Mouse (Mus musculus) limb, embryonic 11.5 days (tissue): ENCODE measurements around the gene E130208F15Rik. TPM values are rescaled to one million over a fixed set of nuclear protein-coding genes. Genes with fewer than 3 reads are reported as not detected.

Experiments
- ATAC-seq: fragments of 200-750 bp; cut with Nextera tagmentation; 2 replicates; pipeline ENCODE4 v1.8.0; 2017; ENCODE audit warnings: low read depth; ENCODE audit not compliant: insufficient number of reproducible peaks, low FRiP score, low TSS enrichment
- DNase-seq: peaks from one replicate; pipeline ENCODE4 v3.0.0-alpha.2; 2015; ENCODE audit warnings: low spot score
- H3K27ac ChIP-seq: fragments of 300-500 bp; sonication (generic); replicated peaks from 2 replicates; pipeline ENCODE4 v1.5.1; 2014; ENCODE audit warnings: low read depth, mild to moderate bottlenecking, low read length
- H3K27me3 ChIP-seq: fragments of 300-500 bp; sonication (generic); 2 replicates; pipeline ENCODE4 v1.6.1; 2014; ENCODE audit warnings: mild to moderate bottlenecking, low read length, mixed read lengths; ENCODE audit not compliant: control insufficient read depth, insufficient read depth
- H3K36me3 ChIP-seq: fragments of 300-500 bp; sonication (generic); 2 replicates; pipeline ENCODE4 v1.6.1; 2014; ENCODE audit warnings: mild to moderate bottlenecking, low read length, moderate library complexity, mixed read lengths; ENCODE audit not compliant: control insufficient read depth, insufficient read depth
- H3K4me1 ChIP-seq: fragments of 300-500 bp; sonication (generic); 2 replicates; pipeline ENCODE4 v1.6.1; 2014; ENCODE audit warnings: low read length, mixed read lengths; ENCODE audit not compliant: control insufficient read depth, insufficient read depth
- H3K4me2 ChIP-seq: fragments of 300-500 bp; sonication (generic); 2 replicates; pipeline ENCODE4 v1.6.1; 2014; ENCODE audit warnings: low read depth, mild to moderate bottlenecking, moderate library complexity; ENCODE audit not compliant: severe bottlenecking
- H3K4me3 ChIP-seq: fragments of 300-500 bp; sonication (generic); 2 replicates; pipeline ENCODE4 v1.5.1; 2014; ENCODE audit warnings: low read depth, low read length
- H3K9ac ChIP-seq: fragments of 300-500 bp; sonication (generic); 2 replicates; pipeline ENCODE4 v1.6.1; 2014; ENCODE audit warnings: mild to moderate bottlenecking, low read length
- H3K9me3 ChIP-seq: fragments of 300-500 bp; sonication (generic); 2 replicates; pipeline ENCODE4 v1.6.1; 2016; ENCODE audit warnings: low read length; ENCODE audit not compliant: control insufficient read depth
- WGBS: fragments of 180-500 bp; shearing (Covaris S2); extraction: QIAGEN DNeasy Blood & Tissue Kit; methylation state at CpG from one replicate; pipeline ENCODE4 v1.1.7; 2014; 5-methylcytosine and 5-hydroxymethylcytosine counted together
- polyA plus RNA-seq: library from polyadenylated mRNA; unstranded; fragments of >200 nt; fragmentation: Nextera tagmentation; extraction: Ambion mirVana; gene quantifications from 2 replicates; pipeline ENCODE4 v1.2.1, GENCODE M21; 2014

E130208F15Rik gene
- polyA plus RNA-seq, result not detected in 2 replicates

DNA sequence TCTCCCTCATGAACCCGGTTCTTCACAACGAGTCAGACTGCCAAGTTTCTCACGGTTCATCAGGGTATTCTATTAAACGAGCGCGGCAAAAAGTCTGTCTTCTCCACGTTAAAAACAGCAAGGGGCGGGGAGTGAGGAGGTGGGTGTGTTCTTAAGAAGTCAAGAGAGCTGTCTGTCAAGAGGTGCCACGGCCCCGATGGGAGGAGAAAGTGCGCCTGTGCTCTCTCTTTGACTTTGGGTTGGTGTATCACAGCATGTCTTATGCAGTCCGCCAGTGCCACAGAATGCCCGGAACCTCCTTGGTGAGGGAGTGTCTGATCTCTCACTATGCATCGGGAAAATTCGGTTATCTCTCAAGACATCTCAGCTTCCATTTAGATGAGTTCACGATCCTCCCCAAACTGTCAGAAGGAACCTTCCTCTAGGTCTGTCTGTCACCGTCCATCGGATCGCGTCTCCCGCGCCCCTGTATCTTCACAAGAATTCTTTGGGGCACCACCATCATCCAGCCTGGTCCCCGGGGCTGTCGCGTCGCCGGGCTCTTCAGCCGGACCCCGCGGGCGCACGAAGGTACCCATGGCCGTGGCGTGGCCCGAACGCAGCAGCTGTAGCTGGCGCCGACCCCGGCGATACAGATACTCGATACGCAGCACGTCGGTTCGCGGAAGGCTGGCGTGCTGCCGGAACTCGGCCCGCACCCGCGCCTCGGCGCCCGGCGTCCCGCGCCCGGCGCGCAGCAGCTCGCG lies at the start of gene E130208F15Rik:
TSS of gene E130208F15Rik (plus strand) at position 202 of the 746 bp plus-strand sequence.
- Histone ChIP-seq H3K36me3 (no peaks in the 10 kb centered on the region), H3K4me3 (peak within 1 kb of the TSS; percentile 80), H3K27ac (0 out of 2 replicates have a peak within 1 kb of the TSS, but pooled peaks have one; percentile 52), H3K4me1 (peaks cover 3% of the 10 kb centered on the region; the same call in 1 of the 2 replicates), H3K9me3 (no peaks in the 10 kb centered on the region), H3K27me3 (no peaks in the 10 kb centered on the region), H3K9ac (peak within 1 kb of the TSS; percentile 78), H3K4me2 (peak within 1 kb of the TSS; percentile 72)
- DNase-seq (peak; percentile 56), ATAC-seq (peak; percentile 65)
- WGBS, result under 1% methylated on average over 62 of the region's 63 CpGs

DNA sequence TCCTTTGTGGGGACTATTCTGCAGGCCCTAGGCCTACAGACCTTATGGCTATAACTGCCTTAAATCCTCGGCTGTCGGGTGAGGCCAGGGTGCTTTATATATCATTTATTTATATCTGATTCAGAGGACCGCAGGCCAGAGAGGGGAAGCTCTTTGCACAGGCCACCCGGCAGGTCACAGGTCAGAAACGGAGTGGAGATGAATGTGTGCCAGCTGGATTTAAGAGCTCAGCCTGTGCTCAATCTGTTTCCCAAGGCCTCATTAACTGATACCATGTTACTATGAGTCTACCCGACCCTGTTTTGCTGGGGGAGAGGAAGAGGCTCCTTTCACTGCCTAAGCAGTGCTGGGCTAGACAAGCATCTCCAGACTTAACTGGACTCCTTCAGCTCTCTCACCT lies 47.2 kb upstream of the E130208F15Rik start:
- H3K27me3 ChIP-seq, result no peaks in the 10 kb centered on the region
- ATAC-seq (no peak), DNase-seq (no peak)
- H3K4me3 ChIP-seq, result no peak overlapping the region
- peaks cover 6% of the 10 kb centered on the region; the same call in 1 of the 2 replicates for H3K36me3 ChIP-seq
- H3K4me1 ChIP-seq, result no peaks in the 10 kb centered on the region
- H3K9ac ChIP-seq, result no peak overlapping the region
- no peak overlapping the region for H3K27ac ChIP-seq
- WGBS, result 62% methylated on average over 6 of the region's 6 CpGs
- no peaks in the 10 kb centered on the region for H3K9me3 ChIP-seq
- no peak overlapping the region for H3K4me2 ChIP-seq

DNA sequence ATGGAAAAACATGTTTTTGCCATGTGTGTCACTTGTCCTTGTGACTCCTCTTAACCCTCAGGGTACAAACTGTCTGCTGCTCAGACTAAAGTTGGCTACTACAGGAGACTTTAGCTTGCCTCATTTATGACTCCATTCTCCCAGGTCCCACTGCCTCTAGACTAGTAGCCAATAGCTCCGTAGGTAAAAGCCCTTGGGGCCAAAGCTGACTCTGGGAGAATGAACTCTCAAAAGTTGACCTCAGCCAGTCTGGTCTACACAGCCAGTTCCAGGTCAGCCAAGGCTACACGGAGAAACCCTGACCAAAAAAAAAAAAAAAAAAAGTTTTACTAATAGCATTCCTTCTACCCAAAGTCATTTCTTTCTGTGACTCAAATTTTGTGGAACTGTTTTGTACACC lies 42.6 kb upstream of the E130208F15Rik start:
- H3K4me3 ChIP-seq, result 0 out of 2 replicates have a peak overlapping the region, but pooled peaks have one; percentile 81
- WGBS, result 60% methylated on average over 2 of the region's 2 CpGs

DNA sequence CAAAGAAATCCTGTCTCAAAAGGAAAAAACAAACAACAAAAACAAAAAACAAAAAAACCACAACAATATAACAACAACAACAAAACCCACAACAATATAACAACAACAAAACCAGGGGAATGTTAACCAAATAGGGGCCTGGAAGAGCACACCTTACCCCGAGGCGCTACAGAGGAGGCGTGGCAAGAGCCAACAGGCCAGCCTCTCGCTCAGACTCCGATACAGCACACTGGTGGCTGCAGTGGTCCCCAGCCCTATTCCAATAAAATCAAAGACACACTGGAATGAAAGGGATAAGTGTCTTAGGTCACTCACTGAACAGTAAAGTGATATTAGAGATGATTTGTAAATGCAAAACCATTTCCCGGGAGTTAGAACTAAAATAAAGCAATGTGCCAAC lies 42.0 kb upstream of the E130208F15Rik start:
- Histone ChIP-seq H3K27me3 (no peaks in the 10 kb centered on the region), H3K9ac (no peak overlapping the region), H3K4me2 (peak overlapping the region; percentile 49), H3K4me1 (0 out of 2 replicates have a peak, but pooled peaks cover 4% of the 10 kb centered on the region), H3K27ac (no peak overlapping the region), H3K36me3 (no peaks in the 10 kb centered on the region), H3K4me3 (peak overlapping the region; percentile 81), H3K9me3 (no peaks in the 10 kb centered on the region)
- ATAC-seq (no peak), DNase-seq (peak; percentile 44)
- under 1% methylated on average over 6 of the region's 6 CpGs for WGBS

More for the DNA sequence above, 42.6 kb upstream of the E130208F15Rik start:
- Histone ChIP-seq H3K27ac (no peak overlapping the region), H3K9me3 (no peaks in the 10 kb centered on the region), H3K9ac (no peak overlapping the region), H3K4me1 (0 out of 2 replicates have a peak, but pooled peaks cover 4% of the 10 kb centered on the region), H3K27me3 (no peaks in the 10 kb centered on the region), H3K4me2 (peak overlapping the region; percentile 49; the same call in 1 of the 2 replicates), H3K36me3 (no peaks in the 10 kb centered on the region)
- no peak for DNase-seq
- no peak for ATAC-seq

DNA sequence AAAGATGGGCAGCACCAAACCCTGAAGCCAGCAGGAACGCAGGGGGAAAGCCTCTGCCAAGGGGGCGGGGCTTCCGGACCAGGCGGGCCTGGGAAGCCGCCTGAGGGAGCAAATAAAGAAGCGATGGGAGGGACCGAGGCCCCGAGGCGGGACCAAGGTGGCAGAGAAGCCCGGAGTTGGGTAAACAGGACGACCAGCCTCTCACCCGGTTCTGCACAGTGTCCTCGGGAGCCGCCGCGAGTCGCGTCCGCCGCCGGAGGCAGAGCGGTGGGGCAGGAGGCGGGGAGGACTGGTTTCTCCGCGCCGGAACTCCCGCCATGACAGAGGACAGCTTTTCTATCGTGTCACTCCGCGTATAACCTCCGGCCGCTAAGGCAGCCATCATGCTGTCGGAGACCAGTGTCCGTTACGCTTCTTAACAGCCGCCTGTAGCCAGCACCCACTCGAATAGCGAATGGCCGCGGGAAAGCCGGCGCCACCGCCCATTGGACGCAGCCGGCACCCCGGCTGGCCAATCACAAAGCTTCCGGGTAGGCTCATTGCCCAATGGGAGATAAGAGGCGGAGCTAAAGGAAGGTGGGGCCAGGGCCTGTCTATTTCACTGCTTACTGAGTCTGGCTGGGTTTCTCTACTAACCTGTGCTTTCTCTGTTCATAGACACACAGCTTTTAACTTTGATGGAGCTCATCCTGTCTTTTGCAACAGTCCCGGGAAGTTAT lies 41.4 kb upstream of the E130208F15Rik start, which contains the start of the genes Thap8 and Wdr62:
TSS of gene Thap8 (plus strand) at position 144 of the 719 bp plus-strand sequence.
TSS of gene Wdr62 (minus strand) at position 469 of the 719 bp plus-strand sequence.
- Histone ChIP-seq H3K27ac (peak within 1 kb of the TSS; percentile 79), H3K4me3 (peak within 1 kb of the TSS; percentile 81), H3K9ac (peak within 1 kb of the TSS; percentile 46; the same call in 1 of the 2 replicates), H3K36me3 (no peaks in the 10 kb centered on the region), H3K27me3 (no peaks in the 10 kb centered on the region), H3K4me1 (0 out of 2 replicates have a peak, but pooled peaks cover 4% of the 10 kb centered on the region), H3K4me2 (peak within 1 kb of the TSS; percentile 49), H3K9me3 (no peaks in the 10 kb centered on the region)
- DNase-seq (peak; percentile 93), ATAC-seq (peak; percentile 96)
- under 1% methylated on average over 49 of the region's 49 CpGs for WGBS

DNA sequence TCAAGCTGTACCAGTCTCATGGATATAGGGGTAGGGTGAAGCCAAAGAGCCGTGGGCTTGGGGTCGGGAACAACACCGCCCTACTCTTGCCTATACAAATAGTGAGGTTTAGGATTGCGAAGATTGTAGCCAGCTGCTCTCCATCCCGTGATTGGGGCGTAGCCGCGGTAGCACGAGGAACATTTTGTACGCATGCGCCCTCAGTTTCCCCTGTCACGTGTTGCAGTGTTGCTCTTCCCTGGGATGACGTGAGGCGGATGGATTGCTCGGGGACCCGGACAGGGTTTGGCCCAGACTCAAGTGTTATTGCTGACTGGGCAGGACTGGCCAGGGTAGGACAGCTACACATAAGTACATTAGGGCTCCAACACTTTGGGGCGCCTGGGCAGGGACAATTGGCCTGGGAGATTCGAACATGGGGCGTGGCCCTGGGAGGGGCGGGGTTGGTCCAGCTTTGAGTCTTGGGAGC lies 40.8 kb upstream of the E130208F15Rik start:
- ATAC-seq, result peak; percentile 86

DNA sequence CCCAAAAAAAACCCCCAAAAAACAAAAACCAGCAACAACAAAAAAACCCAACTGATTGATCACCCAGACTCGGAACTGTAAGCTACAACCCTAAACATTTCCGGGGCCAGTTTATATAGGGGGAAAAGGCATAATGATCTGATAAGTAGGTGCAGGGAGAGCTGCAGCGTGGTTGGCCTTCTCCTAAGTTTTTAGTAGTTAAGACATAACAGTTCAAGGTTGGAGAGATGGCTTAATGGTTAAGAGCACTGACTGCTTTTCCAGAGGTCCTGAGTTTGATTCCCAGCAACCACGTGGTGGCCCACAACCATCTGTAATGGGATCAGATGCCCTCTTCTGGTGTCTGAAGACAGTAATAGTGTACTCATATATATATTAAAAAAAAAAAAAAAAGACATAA lies 40.0 kb upstream of the E130208F15Rik start:
- no peak overlapping the region for H3K4me2 ChIP-seq
- ATAC-seq, result no peak
- WGBS, result 66% methylated on average over 4 of the region's 4 CpGs

More for the DNA sequence above, 40.8 kb upstream of the E130208F15Rik start:
- peak; percentile 81 for DNase-seq
- Histone ChIP-seq H3K4me3 (peak overlapping the region; percentile 81), H3K9me3 (no peaks in the 10 kb centered on the region), H3K36me3 (no peaks in the 10 kb centered on the region), H3K4me1 (0 out of 2 replicates have a peak, but pooled peaks cover 4% of the 10 kb centered on the region), H3K27ac (peak overlapping the region; percentile 24), H3K9ac (peak overlapping the region; percentile 19; the same call in 1 of the 2 replicates), H3K27me3 (no peaks in the 10 kb centered on the region), H3K4me2 (peak overlapping the region; percentile 49)
- WGBS, result under 1% methylated on average over 20 of the region's 20 CpGs

DNA sequence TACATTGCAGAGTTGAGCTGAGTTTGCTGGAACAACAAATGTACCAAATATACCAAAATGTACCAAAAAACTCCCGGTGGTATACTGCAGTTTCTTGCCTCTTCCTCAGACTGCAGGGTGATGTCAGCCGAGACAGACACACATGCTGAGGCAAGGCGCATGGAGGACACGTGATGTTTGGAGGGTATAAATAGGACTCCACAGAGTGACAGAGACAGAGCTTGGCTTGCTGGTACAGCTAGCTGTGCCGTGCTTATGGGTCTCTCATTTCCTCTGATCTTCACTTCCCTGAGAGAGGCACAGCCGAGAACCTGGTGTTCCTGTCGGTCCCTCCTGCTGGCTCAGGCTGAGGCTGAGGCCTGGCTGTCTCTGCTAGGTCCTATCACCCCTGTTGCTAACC lies 38.8 kb upstream of the E130208F15Rik start:
- no peak for DNase-seq
- Histone ChIP-seq H3K9ac (no peak overlapping the region), H3K4me3 (no peak overlapping the region), H3K4me2 (no peak overlapping the region), H3K9me3 (no peaks in the 10 kb centered on the region), H3K27ac (no peak overlapping the region), H3K4me1 (0 out of 2 replicates have a peak, but pooled peaks cover 4% of the 10 kb centered on the region), H3K27me3 (no peaks in the 10 kb centered on the region), H3K36me3 (no peaks in the 10 kb centered on the region)
- no peak for ATAC-seq
- 81% methylated on average over 7 of the region's 7 CpGs for WGBS

More for the DNA sequence above, 40.0 kb upstream of the E130208F15Rik start:
- H3K36me3 ChIP-seq, result no peaks in the 10 kb centered on the region
- no peak overlapping the region for H3K9ac ChIP-seq
- H3K4me1 ChIP-seq, result 0 out of 2 replicates have a peak, but pooled peaks cover 4% of the 10 kb centered on the region
- no peaks in the 10 kb centered on the region for H3K27me3 ChIP-seq
- H3K4me3 ChIP-seq, result no peak overlapping the region
- no peak overlapping the region for H3K27ac ChIP-seq
- no peak for DNase-seq
- H3K9me3 ChIP-seq, result no peaks in the 10 kb centered on the region
